Mouse (Mus musculus) G1E (cell line): Measurements from ENCODE around the gene Ltk. TPM values are rescaled to one million over a fixed set of nuclear protein-coding genes. Genes with fewer than 3 reads are reported as not detected.

Experiments
- ATAC-seq: 2 replicates; pipeline ENCODE4 v1.8.0; 2016; ENCODE audit warnings: mild to moderate bottlenecking; ENCODE audit not compliant: insufficient number of reproducible peaks, poor library complexity, low FRiP score, severe bottlenecking; ENCODE audit errors: extremely low read depth
- DNase-seq: peaks from one replicate; pipeline ENCODE4 v3.0.0; 2012; ENCODE audit warnings: low spot score
- H3K27me3 ChIP-seq: 2 replicates; pipeline ENCODE4 v1.6.1; 2012; ENCODE audit warnings: mild to moderate bottlenecking, low read length, inconsistent platforms; ENCODE audit not compliant: insufficient read depth
- H3K36me3 ChIP-seq: replicated peaks from 2 replicates; pipeline ENCODE3; 2012; ENCODE audit warnings: mild to moderate bottlenecking, inconsistent platforms
- H3K4me1 ChIP-seq: 2 replicates; pipeline ENCODE4 v1.6.1; 2012; ENCODE audit warnings: low read depth, low read length, inconsistent platforms, mixed read lengths; ENCODE audit not compliant: insufficient read depth
- H3K4me3 ChIP-seq: 2 replicates; pipeline ENCODE4 v1.5.1; 2012; ENCODE audit warnings: low read depth, mild to moderate bottlenecking, inconsistent platforms, low read length, moderate library complexity, mixed read lengths
- H3K9me3 ChIP-seq: replicated peaks from 2 replicates; pipeline ENCODE4 v1.6.1; 2012; ENCODE audit warnings: inconsistent platforms
- CTCF ChIP-seq: IDR thresholded peaks from 2 replicates; pipeline ENCODE4 v1.5.1; 2012; ENCODE audit warnings: low read depth, low read length, inconsistent platforms, mixed read lengths
- GATA1 ChIP-seq: IDR thresholded peaks from 2 replicates; pipeline ENCODE4 v1.6.1; 2012; ENCODE audit warnings: borderline replicate concordance, low read length, inconsistent platforms, mixed read lengths
- GATA2 ChIP-seq: IDR thresholded peaks from 2 replicates; pipeline ENCODE4 v1.6.1; 2012; ENCODE audit warnings: low read depth, low read length, inconsistent platforms, borderline replicate concordance
- POLR2AphosphoS5 ChIP-seq: IDR thresholded peaks from 2 replicates; pipeline ENCODE4 v1.6.1; 2012; ENCODE audit warnings: low read depth, low read length, inconsistent platforms; ENCODE audit not compliant: insufficient replicate concordance
- TAL1 ChIP-seq: conservative IDR thresholded peaks from 2 replicates; pipeline ENCODE4 v1.6.1; 2012; ENCODE audit warnings: low read depth, low read length, inconsistent platforms, mixed read lengths
- polyA plus RNA-seq: library from polyadenylated mRNA; stranded (reverse); fragments of >175 nt; gene quantifications from 2 replicates; pipeline ENCODE4 v1.2.3, GENCODE M21; 2012
- total RNA-seq, 2 experiments: library from RNA; stranded (forward) in 1 of 2; stranded (reverse) in 1 of 2; fragments of 200-1000 nt in 1 of 2; fragments of >200 nt in 1 of 2; fragmentation: Nextera tagmentation in 1 of 2; gene quantifications; 2 replicates each; pipeline ENCODE4 v1.2.3; 2014 to 2017

Gene Ltk
- total and polyA plus RNA-seq, 3 experiments: 0.11 TPM; not detected in 2

DNA sequence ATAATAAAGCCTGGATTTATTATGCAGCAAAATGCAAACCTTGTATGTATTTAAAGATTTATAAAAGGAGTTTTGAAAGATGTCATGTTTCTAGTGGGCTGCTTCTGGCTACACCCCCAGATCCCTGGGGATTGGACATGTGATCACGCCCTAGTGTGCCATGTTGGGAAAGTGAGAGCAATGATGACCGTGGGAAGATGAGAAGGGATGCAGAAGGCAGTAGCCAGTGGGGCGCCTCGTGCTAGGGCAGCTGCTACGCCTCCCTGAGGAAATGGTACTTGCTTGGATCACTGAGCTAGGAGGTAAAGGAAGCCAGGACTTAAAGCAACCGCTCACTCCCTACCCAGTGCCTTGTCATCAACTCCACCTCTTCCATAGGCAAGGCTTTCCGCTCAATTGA is 12.7 kb downstream of the Ltk start:
- Histone ChIP-seq H3K36me3 (peaks cover 8% of the 10 kb centered on the region), H3K4me1 (peaks cover 27% of the 10 kb centered on the region), H3K9me3 (no peaks in the 10 kb centered on the region), H3K4me3 (no peak overlapping the region), H3K27me3 (peaks cover 37% of the 10 kb centered on the region)
- DNase-seq (no peak), ATAC-seq (no peak)
- no peak for TF ChIP-seq GATA2
- TF ChIP-seq POLR2AphosphoS5: no peak
- TF ChIP-seq GATA1: no peak
- no peak for TF ChIP-seq TAL1
- no peak for TF ChIP-seq CTCF

- TF ChIP-seq TAL1 (no peak), CTCF (no peak)
- Histone ChIP-seq H3K36me3 (peaks cover 5% of the 10 kb centered on the region), H3K27me3 (peaks cover 31% of the 10 kb centered on the region), H3K4me3 (no peak overlapping the region), H3K4me1 (peaks cover 48% of the 10 kb centered on the region), H3K9me3 (no peaks in the 10 kb centered on the region)
- DNase-seq: no peak
- no peak for ATAC-seq
Observed at GRCm38 (mm10) chr2:119745281-119745680, 14.9 kb downstream of the Ltk start.

DNA sequence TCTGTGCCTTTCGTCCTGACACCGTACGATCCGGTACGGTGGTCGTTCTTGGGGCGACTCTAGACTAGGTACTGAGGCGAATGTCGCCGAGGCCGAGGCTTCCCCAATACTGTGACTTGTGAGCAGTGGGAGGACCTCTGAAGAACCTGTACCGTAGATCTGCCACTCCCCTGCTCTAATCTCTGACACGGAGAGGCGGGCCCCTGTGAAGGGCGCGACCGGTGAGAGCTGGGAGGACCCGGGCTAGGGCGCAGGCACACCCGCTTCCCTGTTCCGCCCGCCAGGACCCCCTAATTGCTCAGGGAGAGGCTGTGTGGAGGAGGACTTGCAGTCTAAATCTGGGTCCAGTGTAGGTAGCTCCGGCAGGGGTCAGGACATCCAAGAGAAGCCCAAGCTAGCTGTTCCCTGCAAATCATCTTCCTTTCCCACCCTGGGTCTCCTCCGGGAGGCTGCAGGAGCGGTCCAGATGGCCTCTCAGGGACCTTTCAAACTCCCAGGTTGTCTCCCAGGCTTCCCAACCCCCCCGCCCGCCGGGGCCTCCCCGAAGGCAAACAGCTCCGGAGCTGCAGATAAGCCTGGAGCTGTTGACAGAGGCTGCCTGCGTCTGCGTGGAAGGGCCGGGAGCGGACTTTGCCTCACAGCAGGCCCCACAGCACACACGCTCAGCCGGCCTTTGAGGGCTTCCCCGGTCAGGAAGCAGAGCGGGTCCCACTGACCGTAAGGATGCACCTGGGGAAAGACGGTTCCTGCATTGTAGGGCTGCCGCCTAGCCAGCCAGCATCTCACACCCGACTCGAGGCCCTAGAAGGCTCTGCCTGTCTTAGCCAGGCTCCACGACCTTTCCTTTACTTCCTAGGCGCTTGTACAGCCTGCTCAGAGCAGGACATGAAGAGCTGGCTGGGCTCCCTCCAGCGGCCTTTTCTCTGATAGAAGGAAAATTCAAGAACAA is 15.8 kb downstream of the Ltk start:
- peak overlapping the region; percentile 44; the same call in 1 of the 2 replicates for H3K4me3 ChIP-seq
- peaks cover 28% of the 10 kb centered on the region for H3K27me3 ChIP-seq
- ATAC-seq: no peak
- no peak for TF ChIP-seq POLR2AphosphoS5
- no peak for TF ChIP-seq CTCF
- no peak for TF ChIP-seq GATA1
- no peak for TF ChIP-seq GATA2
- no peak for TF ChIP-seq TAL1
- no peak for DNase-seq
- no peaks in the 10 kb centered on the region for H3K9me3 ChIP-seq
- H3K36me3 ChIP-seq: peaks cover 2% of the 10 kb centered on the region
- H3K4me1 ChIP-seq: peaks cover 54% of the 10 kb centered on the region

DNA sequence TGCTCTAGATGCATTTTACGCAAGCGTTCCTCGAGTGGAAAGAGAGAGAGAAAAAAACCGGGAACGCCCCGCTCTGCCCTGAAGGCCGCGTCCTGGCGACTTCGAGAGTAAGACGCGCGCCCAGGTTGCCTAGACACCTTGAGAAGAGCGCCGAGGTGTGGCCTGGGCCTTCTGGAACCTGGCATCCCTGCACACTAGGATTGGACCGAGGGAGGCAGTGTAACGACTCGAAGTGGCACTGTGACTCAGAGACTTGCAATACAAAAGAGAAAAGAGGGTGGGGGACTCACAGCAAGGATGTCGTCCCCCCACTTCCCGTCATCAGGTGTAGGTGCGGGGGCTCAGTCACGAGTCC is 16.4 kb downstream of the Ltk start:
- ATAC-seq (no peak), DNase-seq (no peak)
- Histone ChIP-seq H3K4me3 (peak overlapping the region; percentile 42; the same call in 1 of the 2 replicates), H3K4me1 (peaks cover 59% of the 10 kb centered on the region), H3K36me3 (peaks cover 2% of the 10 kb centered on the region), H3K9me3 (no peaks in the 10 kb centered on the region), H3K27me3 (peaks cover 25% of the 10 kb centered on the region)
- TF ChIP-seq TAL1 (no peak), GATA2 (no peak)

DNA sequence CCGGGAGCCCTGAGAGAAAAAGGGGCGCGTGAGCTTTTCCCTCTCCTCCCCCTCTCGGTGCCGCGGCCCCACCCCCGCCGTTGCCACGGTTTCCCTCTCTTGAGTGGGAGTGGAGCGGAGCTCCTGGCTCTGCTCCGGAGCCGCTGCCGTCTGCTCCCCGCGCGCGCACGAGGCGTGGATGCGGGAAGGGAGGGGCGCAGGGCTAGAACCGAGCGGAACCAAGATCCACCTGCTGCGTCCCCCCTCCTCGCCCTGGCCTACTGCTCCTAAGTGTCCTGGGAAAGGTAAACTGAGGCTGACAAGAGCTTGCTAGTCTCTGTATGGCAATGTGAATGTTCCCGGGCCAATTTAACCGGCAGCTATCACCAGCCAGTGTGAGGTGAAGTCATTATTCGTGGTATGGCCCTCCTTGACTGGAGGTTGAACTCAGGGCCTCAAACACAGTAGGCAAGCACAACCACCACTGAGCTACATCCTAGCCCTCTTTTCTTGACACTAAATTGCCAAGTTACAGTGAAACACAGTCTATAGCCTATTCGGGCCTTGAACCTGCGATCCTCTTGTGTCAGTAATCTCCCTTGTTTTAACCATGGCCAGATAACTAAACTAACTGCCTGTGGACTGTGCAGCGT is 16.9 kb downstream of the Ltk start:
- no peak for TF ChIP-seq GATA2
- TF ChIP-seq GATA1: no peak
- TF ChIP-seq CTCF: no peak
- no peak for TF ChIP-seq POLR2AphosphoS5
- no peak for TF ChIP-seq TAL1
- no peaks in the 10 kb centered on the region for H3K9me3 ChIP-seq
- peaks cover 2% of the 10 kb centered on the region for H3K36me3 ChIP-seq
- H3K4me3 ChIP-seq: peak overlapping the region; percentile 83
- peaks cover 25% of the 10 kb centered on the region for H3K27me3 ChIP-seq
- H3K4me1 ChIP-seq: peaks cover 62% of the 10 kb centered on the region
- ATAC-seq: no peak
- no peak for DNase-seq

DNA sequence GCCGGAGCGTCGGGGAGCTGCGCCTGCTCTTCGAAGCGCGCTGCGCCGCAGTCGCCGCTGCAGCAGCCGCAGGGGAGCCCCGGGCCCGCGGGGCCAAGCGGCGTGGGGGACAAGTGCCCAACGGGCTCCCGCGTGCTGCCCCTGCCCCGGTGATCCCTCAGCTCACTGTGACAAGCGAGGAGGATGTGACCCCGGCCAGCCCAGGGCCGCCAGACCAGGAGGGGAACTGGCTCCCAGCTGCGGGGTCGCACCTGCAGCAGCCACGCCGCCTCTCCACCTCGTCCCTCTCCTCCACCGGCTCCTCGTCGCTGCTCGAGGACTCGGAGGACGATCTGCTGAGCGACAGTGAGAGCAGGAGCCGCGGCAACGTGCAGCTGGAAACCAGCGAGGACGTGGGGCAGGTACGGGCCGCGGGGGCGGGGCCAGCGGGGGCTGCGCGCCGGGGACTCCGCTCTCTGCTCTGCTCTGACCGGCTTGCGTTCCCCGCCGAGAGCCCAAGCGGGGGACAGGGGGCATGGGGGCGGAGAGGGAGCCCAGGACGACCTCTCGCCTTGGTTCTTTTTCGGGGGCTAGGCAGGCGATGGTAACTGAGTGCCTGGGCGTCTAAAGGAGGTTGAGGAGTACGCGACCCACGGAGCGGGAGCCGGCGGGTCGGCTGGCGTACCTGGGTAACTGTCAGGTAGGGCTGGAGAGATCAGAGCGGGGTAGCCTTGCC is 17.6 kb downstream of the Ltk start:
- Histone ChIP-seq H3K36me3 (peaks cover 2% of the 10 kb centered on the region), H3K4me3 (peak overlapping the region; percentile 83), H3K4me1 (peaks cover 62% of the 10 kb centered on the region), H3K9me3 (no peaks in the 10 kb centered on the region), H3K27me3 (peaks cover 25% of the 10 kb centered on the region)
- ATAC-seq (no peak), DNase-seq (peak; percentile 57)
- no peak for TF ChIP-seq GATA1
- no peak for TF ChIP-seq GATA2
- no peak for TF ChIP-seq CTCF
- TF ChIP-seq TAL1: no peak
- TF ChIP-seq POLR2AphosphoS5: no peak
